Mouse (Mus musculus) heart, postnatal 10 days (tissue): Measurements from ENCODE around the gene 4931406C07Rik. TPM values are rescaled to one million over a fixed set of nuclear protein-coding genes. Genes with fewer than 3 reads are reported as not detected.

Source experiments
- DNase-seq, 2 experiments: peaks; one replicate each; pipeline ENCODE4 v3.0.0; 2021
- intact Hi-C: fragments of 180-260 bp; cut with DNase I; formaldehyde crosslinking; loops from one replicate; pipeline ENCODE4 v1.15.1; 2025
- total RNA-seq, 2 experiments: library from RNA; stranded (reverse); gene quantifications; 2 replicates each; pipeline ENCODE4 v1.2.3; 2021

4931406C07Rik gene
- total RNA-seq, 2 experiments from 2014 or later, result 12.9 to 20.4 TPM

GRCm38 (mm10) chr9:15297112-15297511, 9.1 kb downstream of the 4931406C07Rik start:
- no peak for DNase-seq
- intact Hi-C loops, result no loop called here

GRCm38 (mm10) chr9:15289251-15289650, 17.0 kb downstream of the 4931406C07Rik start:
- DNase-seq, result no peak
- intact Hi-C loops, result no loop called here

- intact Hi-C loops, result no loop called here
- no peak for DNase-seq
These were observed 17.8 kb downstream of the 4931406C07Rik start for GRCm38 (mm10) chr9:15288402-15288801.

GRCm38 (mm10) chr9:15287846-15288245, 18.4 kb downstream of the 4931406C07Rik start:
- DNase-seq, result no peak
- intact Hi-C loops, result no loop called here

GRCm38 (mm10) chr9:15285443-15285842, 20.8 kb downstream of the 4931406C07Rik start:
- no peak for DNase-seq
- intact Hi-C loops, result no loop called here

GRCm38 (mm10) chr9:15280491-15280879, 25.8 kb downstream of the 4931406C07Rik start:
- intact Hi-C loops, result no loop called here
- DNase-seq, result no peak

- intact Hi-C loops, result no loop called here
- peak; percentile 96 for DNase-seq
These were observed 26.4 kb downstream of the 4931406C07Rik start, which contains the start of gene Med17 for GRCm38 (mm10) chr9:15279649-15280490. Med17 (minus strand) TSS chr9:15279931.

- no peak for DNase-seq
- intact Hi-C loops, result no loop called here
These were observed 27.1 kb downstream of the 4931406C07Rik start for GRCm38 (mm10) chr9:15279139-15279648.

GRCm38 (mm10) chr9:15278343-15278742, 27.9 kb downstream of the 4931406C07Rik start:
- intact Hi-C loops, result no loop called here
- no peak for DNase-seq

- DNase-seq, result no peak
- intact Hi-C loops, result no loop called here
These were observed 29.4 kb downstream of the 4931406C07Rik start for GRCm38 (mm10) chr9:15276855-15277254.

GRCm38 (mm10) chr9:15273981-15274380, 32.3 kb downstream of the 4931406C07Rik start:
- intact Hi-C loops, result no loop called here
- DNase-seq, result no peak

- intact Hi-C loops, result no loop called here
- DNase-seq, result no peak
These were observed 42.8 kb downstream of the 4931406C07Rik start for GRCm38 (mm10) chr9:15263487-15263886.

- intact Hi-C loops, result no loop called here
- no peak for DNase-seq
These were observed 44.3 kb downstream of the 4931406C07Rik start for GRCm38 (mm10) chr9:15261980-15262379.

GRCm38 (mm10) chr9:15256214-15256613, 50.0 kb downstream of the 4931406C07Rik start:
- intact Hi-C loops, result no loop called here
- DNase-seq, result no peak

- no peak for DNase-seq
- intact Hi-C loops, result no loop called here
These were observed 51.7 kb downstream of the 4931406C07Rik start for GRCm38 (mm10) chr9:15254501-15254900.

- no peak for DNase-seq
- intact Hi-C loops, result no loop called here
These were observed 54.1 kb downstream of the 4931406C07Rik start for GRCm38 (mm10) chr9:15252196-15252595.

- no peak for DNase-seq
- intact Hi-C loops, result no loop called here
These were observed 55.9 kb downstream of the 4931406C07Rik start for GRCm38 (mm10) chr9:15250376-15250775.

GRCm38 (mm10) chr9:15245319-15246075, 60.8 kb downstream of the 4931406C07Rik start:
- intact Hi-C loops, result no loop called here
- no peak for DNase-seq

GRCm38 (mm10) chr9:15242130-15242529, 64.1 kb downstream of the 4931406C07Rik start:
- no peak for DNase-seq
- intact Hi-C loops, result no loop called here

GRCm38 (mm10) chr9:15241596-15241939, 64.7 kb downstream of the 4931406C07Rik start:
- peak; percentile 46 to 72 for DNase-seq
- intact Hi-C loops, result no loop called here

- intact Hi-C loops, result no loop called here
- DNase-seq, result no peak
These were observed 65.2 kb downstream of the 4931406C07Rik start for GRCm38 (mm10) chr9:15240863-15241595.
